In genomic region chr11:30885171-30885871, GRCm38 (mm10) we compare ENCODE assay signal across 8 mouse cellular contexts. TPM values are rescaled to one million over a fixed set of nuclear protein-coding genes. Genes with fewer than 3 reads are reported as not detected.
A peak's percentile ranks its signal among the peaks of the same experiment; 100 is the strongest.
DNase-seq lines count a peak whose midpoint lies in the region; ATAC-seq and TF ChIP-seq lines count a peak whose summit lies in the region.

Gene Gpr75 (plus strand): TSS chr11:30885358.
Gene Asb3 (plus strand): TSS chr11:30885416.

- H3K27ac ChIP-seq in gastrocnemius, adult 2 months, result peak within 1 kb of the TSS; percentile 28; the same call in 1 of the 2 replicates
- H3K27ac ChIP-seq in hindbrain, embryonic 13.5 days, result peak within 1 kb of the TSS; percentile 90
- no peak within 1 kb of the TSS for H3K27ac ChIP-seq in lung, embryonic 16.5 days (ENCODE audit: low read length)

- peaks cover under 1% of the 10 kb centered on the region; the same call in 1 of the 2 replicates for H3K36me3 ChIP-seq in hindbrain, embryonic 13.5 days
- H3K36me3 ChIP-seq in lung, embryonic 16.5 days (ENCODE audit: control insufficient read depth, insufficient read depth, low read length), result no peaks in the 10 kb centered on the region

- intact Hi-C loops in gastrocnemius, adult 2 months (cut with DNase I), result no loop called here

- WGBS in hindbrain, embryonic 13.5 days, result 2% methylated on average over 41 of the region's 41 CpGs
- WGBS in lung, embryonic 16.5 days, result 4% methylated on average over 40 of the region's 41 CpGs

- H3K4me2 ChIP-seq in hindbrain, embryonic 13.5 days, result peak within 1 kb of the TSS; percentile 82
- peak within 1 kb of the TSS; percentile 86 for H3K4me2 ChIP-seq in lung, embryonic 16.5 days (ENCODE audit: low read depth, low read length)

- TF ChIP-seq CTCF in gastrocnemius, adult 2 months (IDR thresholded peaks at IDR 0.05), result no peak

- ATAC-seq in hindbrain, embryonic 13.5 days (ENCODE audit: low FRiP score), result peak; percentile 97
- ATAC-seq in lung, embryonic 16.5 days (ENCODE audit: low read depth), result peak; percentile 96
- ATAC-seq in monocyte, adult 5-6 weeks (replicated peaks; ENCODE audit: insufficient number of reproducible peaks, low FRiP score, low TSS enrichment, poor library complexity, severe bottlenecking), result no peak

- H3K9ac ChIP-seq in hindbrain, embryonic 13.5 days, result peak within 1 kb of the TSS; percentile 91
- H3K9ac ChIP-seq in lung, embryonic 16.5 days (ENCODE audit: low read length), result peak within 1 kb of the TSS; percentile 47

- H3K27me3 ChIP-seq in hindbrain, embryonic 13.5 days, result no peaks in the 10 kb centered on the region
- H3K27me3 ChIP-seq in lung, embryonic 16.5 days (ENCODE audit: control insufficient read depth, insufficient read depth, low read depth, low read length), result peaks cover 3% of the 10 kb centered on the region; the same call in 1 of the 2 replicates

- no peaks in the 10 kb centered on the region for H3K9me3 ChIP-seq in hindbrain, embryonic 13.5 days
- H3K9me3 ChIP-seq in lung, embryonic 16.5 days (ENCODE audit: control insufficient read depth, low read length), result no peaks in the 10 kb centered on the region

- H3K4me1 ChIP-seq in hindbrain, embryonic 13.5 days (replicated peaks), result peaks cover 5% of the 10 kb centered on the region; the same call in 1 of the 2 replicates
- no peaks in the 10 kb centered on the region for H3K4me1 ChIP-seq in lung, embryonic 16.5 days (replicated peaks; ENCODE audit: control insufficient read depth, insufficient read depth, low read length)

- peak within 1 kb of the TSS; percentile 63 for H3K4me3 ChIP-seq in gastrocnemius, adult 2 months
- peak within 1 kb of the TSS; percentile 65 for H3K4me3 ChIP-seq in hindbrain, embryonic 13.5 days
- peak within 1 kb of the TSS; percentile 52 for H3K4me3 ChIP-seq in lung, embryonic 16.5 days (ENCODE audit: low read length)

- peak; percentile 82 for DNase-seq in adrenal gland, postnatal 10 days
- peak; percentile 63 for DNase-seq in embryo, embryonic 10.5 days (ENCODE audit: low spot score)
- DNase-seq in gastrocnemius, adult 2 months, result peak; percentile 72
- DNase-seq in layer of hippocampus, postnatal 25 days (ENCODE audit: extremely low spot score in 1 of 2, low spot score in 1 of 2), result peak; percentile 55 to 66
- DNase-seq in ovary, postnatal 36 days (ENCODE audit: low spot score), result peak; percentile 78

RNA-seq across cellular contexts. Expression of gene Gpr75, which starts in this region (rescaled TPM):
- total RNA-seq in adrenal gland, postnatal 10 days (2021), result under 1 TPM; 0.69 to 0.97 TPM
- total RNA-seq in gastrocnemius, adult 2 months (2021), result under 1 TPM; 0.14 to 0.18 TPM
- polyA plus RNA-seq in hindbrain, embryonic 13.5 days (2015; fragmentation: Nextera tagmentation; extraction: Ambion mirVana), result 4.7 and 4.8 TPM in 2 replicates
- 10 to 100 TPM; 11.1 to 11.2 TPM for total RNA-seq in layer of hippocampus, postnatal 25 days (2021)
- polyA plus RNA-seq in lung, embryonic 16.5 days (2015; fragmentation: Nextera tagmentation; extraction: Ambion mirVana), result 0.15 and 0.28 TPM in 2 replicates
- total RNA-seq in monocyte, adult 5-6 weeks (2017), result not detected in 3 replicates

RNA-seq across cellular contexts. Expression of gene Asb3, which starts in this region (rescaled TPM):
- total RNA-seq in adrenal gland, postnatal 10 days (2021), result 10 to 100 TPM in 1 of 2 experiments, 1 to 10 TPM in 1; 9.4 to 13.8 TPM
- 1 to 10 TPM; 7.7 to 8.4 TPM for total RNA-seq in gastrocnemius, adult 2 months (2021)
- 32.0 and 33.8 TPM in 2 replicates for polyA plus RNA-seq in hindbrain, embryonic 13.5 days (2015; fragmentation: Nextera tagmentation; extraction: Ambion mirVana)
- 10 to 100 TPM; 17.1 to 17.8 TPM for total RNA-seq in layer of hippocampus, postnatal 25 days (2021)
- polyA plus RNA-seq in lung, embryonic 16.5 days (2015; fragmentation: Nextera tagmentation; extraction: Ambion mirVana), result 30.5 and 30.8 TPM in 2 replicates
- total RNA-seq in monocyte, adult 5-6 weeks (2017), result 24.0 to 45.3 TPM (median 24.3 TPM) in 3 replicates

Comparison
In these comparisons a context has a peak if more than half of its experiments do, and no peak if none do; other contexts are left out.
1. RNA of gene Gpr75 (total RNA-seq): 11.1 to 11.2 TPM in layer of hippocampus, postnatal 25 days; 0.69 to 0.97 TPM in adrenal gland, postnatal 10 days, 0.14 to 0.18 TPM in gastrocnemius, adult 2 months and not detected in monocyte, adult 5-6 weeks; every median in the first group is over 4 times any median in the second.
2. Peak in every context shown above with its lines, with median percentiles within 50 percentile points of each other: DNase-seq and H3K4me3 ChIP-seq.